Mouse (Mus musculus) regulatory T cell (primary cell): Measurements from ENCODE around the gene Hnrnph3.
"Not testable (repeated sequence)": the region's sequence is repeated elsewhere in the genome, so short reads cannot be mapped to it uniquely, and the experiment has no call there.

ENCODE experiments used
- in situ Hi-C: fragments of 300-600 bp; cut with MboI, MseI; formaldehyde crosslinking; loops from one replicate; pipeline ENCODE4 v1.15.1; 2025; ENCODE audit warnings: high pct_unique_total_duplicates

The Hnrnph3 gene

GRCm38 (mm10) chr10:63023749-63024579 lies at the start of gene Hnrnph3, which contains the start of gene Pbld2:
Gene Hnrnph3, minus strand, starts transcription at chr10:63024217.
Gene Pbld2, plus strand, starts transcription at chr10:63024315.
- in situ Hi-C loops, result no loop called here

GRCm38 (mm10) chr10:63065988-63066387 lies 42.0 kb upstream of the Hnrnph3 start:
- in situ Hi-C loops, result no loop called here

DNA sequence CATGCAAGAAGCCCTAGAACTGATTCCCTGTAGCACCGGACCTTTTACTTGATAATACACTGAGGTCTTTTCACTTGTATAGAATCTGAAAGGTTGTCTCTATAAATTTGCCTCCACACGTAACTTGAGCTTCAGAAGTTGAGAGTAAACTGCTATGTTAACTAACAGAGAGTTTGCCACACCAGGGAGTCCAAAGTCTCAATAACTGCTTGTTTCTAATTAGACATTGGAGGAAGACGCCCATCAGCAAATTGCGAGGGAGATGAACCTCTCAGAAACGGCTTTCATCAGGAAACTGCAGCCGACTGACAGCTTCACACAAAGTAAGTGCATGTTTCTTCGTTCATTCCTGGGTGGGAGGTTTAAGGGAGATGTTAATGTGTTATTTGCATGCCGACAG lies 41.5 kb upstream of the Hnrnph3 start:
- in situ Hi-C loops, result no loop called here

DNA sequence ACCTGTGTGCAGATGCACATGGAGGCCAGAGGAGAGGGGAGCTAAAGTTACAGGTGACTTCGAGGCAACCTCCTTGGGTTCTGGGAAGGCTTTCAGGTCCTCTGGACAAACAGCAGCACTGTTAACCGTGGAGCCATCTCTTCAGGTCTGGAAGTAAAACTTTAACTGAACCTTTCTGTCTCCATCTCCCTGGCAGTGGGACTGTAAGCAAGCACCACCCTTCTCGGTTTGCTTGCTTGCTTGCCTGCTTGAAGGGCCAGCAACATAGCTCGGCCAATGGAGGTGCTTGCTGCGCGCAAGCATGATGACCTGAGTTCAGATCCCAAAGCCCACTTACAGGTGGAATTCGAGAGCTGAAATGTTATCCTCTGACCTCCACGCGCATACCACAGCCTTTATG lies 40.5 kb upstream of the Hnrnph3 start:
- in situ Hi-C loops, result no loop called here

- in situ Hi-C loops, result no loop called here
Observed at GRCm38 (mm10) chr10:63063365-63063764, 39.3 kb upstream of the Hnrnph3 start.

- in situ Hi-C loops, result no loop called here
Observed at GRCm38 (mm10) chr10:63062696-63063095, 38.7 kb upstream of the Hnrnph3 start.

GRCm38 (mm10) chr10:63061266-63061665 lies 37.2 kb upstream of the Hnrnph3 start:
- in situ Hi-C loops, result no loop called here

DNA sequence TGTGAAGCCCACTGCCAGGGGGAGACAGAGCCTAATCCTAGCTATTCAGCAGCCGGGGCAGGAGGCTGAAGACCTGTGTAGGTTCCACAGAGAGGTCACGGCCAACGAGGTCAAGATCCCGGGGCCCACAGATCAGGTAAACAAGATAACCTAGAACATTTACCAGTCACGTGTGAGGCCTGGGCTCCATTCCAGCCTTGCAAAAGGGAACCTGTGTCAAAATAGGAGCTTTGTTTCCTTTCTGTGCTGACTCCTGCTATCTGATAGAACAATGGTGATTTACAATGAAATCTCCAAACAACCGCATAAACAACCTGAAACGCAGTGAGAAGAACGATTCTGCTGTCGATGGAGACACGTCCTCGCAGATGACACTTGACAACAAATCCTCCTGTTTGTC lies 36.4 kb upstream of the Hnrnph3 start:
- in situ Hi-C loops, result no loop called here

DNA sequence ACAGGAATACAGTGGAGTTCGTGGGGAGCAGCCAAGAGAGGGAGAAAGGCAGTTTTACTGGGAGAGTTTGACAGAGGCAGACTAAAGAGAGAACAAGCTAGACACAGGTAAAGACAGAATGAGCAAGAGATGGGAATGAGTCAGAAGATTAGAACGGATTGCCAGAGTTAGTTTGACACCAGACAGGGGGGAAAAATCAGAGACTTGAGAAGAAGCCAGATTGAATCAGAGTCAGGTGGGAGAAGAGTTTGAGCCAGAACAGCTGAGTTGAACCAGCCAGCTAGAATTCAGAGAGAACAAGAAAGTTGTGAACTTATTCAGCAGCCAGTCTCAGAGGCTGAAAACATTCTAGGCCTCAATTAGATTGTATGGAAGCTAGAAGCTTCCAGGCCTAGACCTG lies 35.8 kb upstream of the Hnrnph3 start, which contains the start of gene Pbld1:
Gene Pbld1 (plus strand): TSS at position 301 of the 400 bp plus-strand sequence.
- in situ Hi-C loops, result no loop called here

- in situ Hi-C loops, result no loop called here
Observed at GRCm38 (mm10) chr10:63056966-63057750, 33.1 kb upstream of the Hnrnph3 start.

DNA sequence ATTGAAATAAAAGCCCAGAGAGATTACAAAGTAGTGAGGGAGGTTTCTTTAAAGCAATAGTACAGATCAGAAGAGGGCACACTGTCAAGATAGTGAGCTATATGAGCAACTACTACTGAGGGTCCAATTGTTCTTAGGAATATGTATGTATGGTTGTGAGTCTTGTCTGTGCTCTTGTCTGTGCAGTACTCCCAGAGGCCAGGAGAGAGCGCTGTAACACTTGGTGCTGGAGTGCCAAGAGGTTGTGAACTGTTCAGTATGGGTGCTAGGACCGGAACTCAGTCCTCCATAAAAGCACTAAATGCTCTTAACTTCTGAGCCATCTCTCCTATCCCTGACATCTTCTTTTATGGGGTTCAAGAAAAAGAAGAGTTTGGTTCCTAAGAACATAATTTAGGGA lies 30.6 kb upstream of the Hnrnph3 start:
- in situ Hi-C loops, result no loop called here

DNA sequence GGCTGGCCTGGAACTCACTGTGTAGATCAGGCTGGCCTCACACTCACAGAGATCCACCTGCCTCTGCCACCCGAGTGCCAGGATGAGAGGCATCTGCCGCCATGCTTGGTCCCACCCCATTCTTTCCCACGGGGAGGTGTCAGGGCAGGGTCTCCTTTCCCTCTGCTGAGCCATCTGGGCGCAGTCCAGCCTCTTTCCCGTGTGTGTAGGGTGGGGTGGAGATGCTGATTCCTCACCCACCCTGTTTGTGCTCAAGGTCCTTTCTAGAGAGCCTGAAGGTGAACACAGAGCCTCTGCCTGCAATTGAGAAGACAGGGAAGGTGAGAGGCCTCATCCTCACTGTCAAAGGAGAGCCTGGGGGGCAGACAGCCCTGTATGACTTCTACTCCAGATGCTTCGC lies 30.1 kb upstream of the Hnrnph3 start:
- in situ Hi-C loops, result not testable (repeated sequence)

GRCm38 (mm10) chr10:63053007-63053406 lies 29.0 kb upstream of the Hnrnph3 start:
- in situ Hi-C loops, result no loop called here

DNA sequence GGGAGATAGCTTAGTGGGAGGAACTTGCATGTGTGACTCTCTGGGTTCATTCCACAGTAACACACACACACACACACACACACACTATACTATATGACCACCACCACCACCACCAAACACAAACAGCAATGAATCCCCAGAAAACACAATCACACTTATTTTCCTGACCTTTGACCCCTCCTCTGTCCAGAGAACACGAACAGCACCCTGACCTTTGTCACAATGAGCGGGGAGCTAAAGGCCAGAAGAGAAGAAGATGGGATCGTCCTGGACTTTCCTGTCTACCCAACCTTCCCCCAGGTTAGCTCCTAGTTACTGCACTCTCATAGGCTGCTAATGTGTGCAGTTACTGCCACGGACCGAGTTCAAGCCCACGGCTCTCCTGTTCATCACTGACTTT lies 28.0 kb upstream of the Hnrnph3 start:
- in situ Hi-C loops, result no loop called here

- in situ Hi-C loops, result no loop called here
Observed at GRCm38 (mm10) chr10:63051267-63051666, 27.2 kb upstream of the Hnrnph3 start.

GRCm38 (mm10) chr10:63049106-63049505 lies 25.1 kb upstream of the Hnrnph3 start:
- in situ Hi-C loops, result no loop called here

- in situ Hi-C loops, result no loop called here
Observed at GRCm38 (mm10) chr10:63047751-63048150, 23.7 kb upstream of the Hnrnph3 start.

- in situ Hi-C loops, result loop anchor here (5.0 kb wide), 2 partner anchors 39 to 74 kb away; no protein-coding TSS in a partner anchor
Observed at GRCm38 (mm10) chr10:63043154-63043553, 19.1 kb upstream of the Hnrnph3 start.

DNA sequence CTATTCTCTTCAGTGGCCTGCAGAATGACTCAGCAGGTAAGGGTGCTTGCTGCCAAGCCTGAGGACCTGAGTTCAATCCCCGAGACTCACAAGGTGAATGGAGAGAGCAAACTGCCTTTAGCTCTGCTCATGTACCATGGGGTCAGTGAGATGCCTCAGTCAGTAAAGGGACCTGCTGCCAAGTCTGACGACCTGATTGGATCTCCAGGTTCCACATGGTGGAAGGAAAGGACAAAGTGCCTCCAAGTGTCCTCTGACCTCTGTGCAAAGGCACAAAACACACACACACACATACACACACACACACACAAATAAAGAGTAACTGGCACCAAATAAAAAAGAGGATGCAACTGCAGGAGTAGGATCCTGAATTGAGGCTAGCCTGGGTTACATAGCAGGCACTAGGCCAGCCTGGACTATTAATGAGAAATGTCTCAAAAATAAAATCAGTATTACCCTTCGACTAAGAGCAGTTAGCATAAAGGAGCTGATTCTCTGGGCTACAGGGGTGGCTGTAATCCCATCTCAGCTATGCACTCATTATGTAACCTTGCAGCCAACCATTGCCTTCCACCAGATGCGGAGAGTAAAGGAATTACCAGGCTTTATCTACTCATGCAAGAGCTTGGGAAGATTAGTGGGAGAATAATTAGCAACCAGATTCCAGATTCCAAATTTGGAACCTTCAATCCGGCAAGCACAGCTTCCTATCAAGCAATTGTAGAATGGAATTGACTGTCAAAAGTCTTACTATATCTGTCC lies 16.0 kb upstream of the Hnrnph3 start:
- in situ Hi-C loops, result loop anchor here (5.0 kb wide), 2 partner anchors 42 to 77 kb away; no protein-coding TSS in a partner anchor

DNA sequence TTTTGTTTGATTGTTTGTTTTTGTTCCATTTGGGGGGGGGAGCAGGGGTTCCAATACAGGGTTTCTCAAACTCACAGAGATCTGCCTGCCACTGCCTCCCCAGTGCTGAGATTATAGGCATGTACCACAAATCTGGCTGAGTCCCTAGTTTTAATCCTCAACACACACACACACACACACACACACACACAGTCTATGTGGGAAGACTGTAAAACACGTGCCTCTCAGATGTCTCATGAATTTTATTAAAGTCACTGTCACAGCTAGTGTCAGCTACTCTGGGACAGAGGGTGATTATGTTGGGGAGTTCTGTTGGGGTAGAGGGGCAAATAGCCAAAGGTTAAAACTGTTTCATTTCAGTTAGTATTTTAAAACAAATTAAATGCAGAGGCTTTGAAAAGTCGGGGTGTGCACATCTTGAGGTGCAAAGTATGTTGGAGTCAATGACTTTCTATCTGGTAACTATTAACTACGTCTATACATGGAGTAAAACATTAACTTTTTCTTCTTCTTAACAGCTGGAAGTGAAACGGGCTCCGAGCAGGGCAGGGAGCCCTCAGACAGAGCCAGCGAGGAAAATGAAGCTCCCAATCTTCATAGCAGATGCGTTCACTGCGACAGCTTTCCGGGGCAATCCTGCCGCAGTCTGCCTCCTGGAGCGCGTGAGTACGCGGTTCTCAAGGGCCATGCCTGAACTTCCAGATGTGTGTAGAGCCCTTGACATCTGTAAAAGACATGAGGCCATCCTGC lies 14.7 kb upstream of the Hnrnph3 start:
- in situ Hi-C loops, result no loop called here

DNA sequence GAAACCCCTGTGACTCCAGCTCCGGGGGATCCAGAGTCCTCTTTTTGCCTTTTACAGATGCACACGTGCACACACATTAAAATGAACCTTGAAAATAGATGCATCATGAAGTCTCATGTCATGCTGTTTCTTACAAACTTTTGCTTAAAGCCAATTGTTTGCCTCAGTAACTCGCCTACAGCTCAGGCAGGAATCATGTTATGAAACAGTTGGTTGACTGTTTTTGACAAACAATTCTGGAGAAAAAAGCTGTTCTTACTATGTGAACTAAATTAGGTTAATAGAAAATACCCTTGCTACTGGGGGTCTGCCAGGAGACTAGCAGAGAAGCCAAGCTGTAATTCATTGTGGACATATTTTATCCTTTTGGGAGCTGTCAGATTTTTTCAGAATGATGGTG lies 8.9 kb upstream of the Hnrnph3 start:
- in situ Hi-C loops, result no loop called here
